Mouse (Mus musculus): ENCODE results near the gene Arl4c.
A peak's percentile ranks its signal among the peaks of the same experiment; 100 is the strongest.
"Not testable (repeated sequence)": the region's sequence is repeated elsewhere in the genome, so short reads cannot be mapped to it uniquely, and the experiment has no call there.

Arl4c gene

GRCm38 (mm10) chr1:88655473-88656095 lies 46.4 kb downstream of the Arl4c start:
- no peak for DNase-seq (ENCODE audit: low spot score)

- DNase-seq (ENCODE audit: low spot score), result no peak
These were observed 47.2 kb downstream of the Arl4c start for GRCm38 (mm10) chr1:88654521-88655472.

GRCm38 (mm10) chr1:88653614-88654520 lies 48.2 kb downstream of the Arl4c start:
- peak; percentile 21 for DNase-seq (ENCODE audit: low spot score)

- DNase-seq (ENCODE audit: low spot score), result peak; percentile 28
These were observed 49.3 kb downstream of the Arl4c start for GRCm38 (mm10) chr1:88652682-88653081.

DNA sequence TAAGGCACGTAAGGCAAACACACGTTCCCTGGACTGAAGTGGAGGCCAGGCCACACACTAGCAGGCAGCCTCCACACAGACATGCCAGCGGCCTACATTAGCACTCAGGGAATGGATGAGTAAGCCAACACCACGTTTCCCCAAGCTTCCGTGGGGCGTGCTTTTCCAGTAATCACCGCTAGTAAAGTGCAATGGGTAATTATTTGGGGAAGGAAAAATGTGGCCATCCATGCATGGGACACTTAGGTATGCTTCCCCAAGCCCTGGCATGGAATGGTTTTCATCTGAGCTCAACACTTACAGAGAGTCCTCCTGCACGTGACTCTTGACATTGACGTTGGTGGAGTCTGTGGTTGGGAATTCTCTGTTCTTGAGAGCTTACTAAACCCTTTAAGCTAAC lies 50.4 kb downstream of the Arl4c start:
- DNase-seq (ENCODE audit: low spot score), result no peak

DNA sequence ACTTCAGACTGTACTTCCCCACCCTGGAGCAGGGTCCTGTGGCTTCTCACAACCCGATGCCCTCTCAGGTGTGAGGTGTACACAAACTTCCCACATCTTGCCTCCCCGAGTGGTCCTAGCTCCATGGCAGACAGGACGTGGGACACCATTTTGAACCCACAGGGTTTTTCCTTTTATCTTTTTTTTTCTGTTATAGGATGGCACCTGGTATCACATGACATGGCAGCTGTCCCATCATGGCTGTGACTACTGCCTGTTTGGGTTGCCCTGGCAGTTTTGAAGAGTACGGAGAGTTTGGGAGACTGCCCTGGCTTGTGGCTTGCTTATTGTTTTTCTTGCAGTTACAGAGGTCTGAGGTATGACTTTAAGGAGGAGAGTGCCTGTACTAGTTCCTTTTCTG lies 53.3 kb downstream of the Arl4c start:
- DNase-seq (ENCODE audit: low spot score), result no peak

GRCm38 (mm10) chr1:88645599-88646119 lies 56.4 kb downstream of the Arl4c start:
- DNase-seq (ENCODE audit: low spot score), result no peak

- DNase-seq (ENCODE audit: low spot score), result no peak
These were observed 57.6 kb downstream of the Arl4c start for GRCm38 (mm10) chr1:88644417-88644816.

DNA sequence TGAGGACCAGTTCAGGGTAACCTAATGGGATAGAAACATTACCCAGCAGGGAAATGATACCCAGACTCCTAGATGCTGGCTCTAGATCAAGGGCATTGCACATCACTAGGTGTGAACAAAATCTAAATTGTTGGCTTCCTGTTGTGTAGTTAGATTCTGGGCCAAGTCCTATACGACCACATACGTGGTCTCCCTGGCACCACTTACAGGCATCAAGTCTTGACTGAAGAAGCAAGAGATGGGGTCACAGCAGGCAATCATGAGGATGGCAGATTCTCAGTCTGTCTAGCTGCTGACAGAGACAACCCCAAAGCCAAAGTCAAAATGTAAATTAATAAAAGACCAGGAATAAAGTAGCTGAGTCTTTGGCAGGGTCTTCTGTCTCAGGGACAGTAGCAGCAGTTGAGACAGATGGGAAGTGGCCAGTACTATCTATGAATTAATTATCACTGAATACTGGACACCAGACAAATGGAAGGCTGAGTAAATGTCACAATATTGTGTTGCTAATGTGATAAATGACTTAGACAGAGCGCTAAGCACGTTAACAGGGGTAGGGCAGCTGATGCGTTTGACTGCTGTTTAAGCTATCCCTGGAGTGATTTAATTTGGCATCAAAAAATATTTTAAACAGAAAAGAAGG lies 58.7 kb downstream of the Arl4c start:
- no peak for DNase-seq (ENCODE audit: low spot score)

DNA sequence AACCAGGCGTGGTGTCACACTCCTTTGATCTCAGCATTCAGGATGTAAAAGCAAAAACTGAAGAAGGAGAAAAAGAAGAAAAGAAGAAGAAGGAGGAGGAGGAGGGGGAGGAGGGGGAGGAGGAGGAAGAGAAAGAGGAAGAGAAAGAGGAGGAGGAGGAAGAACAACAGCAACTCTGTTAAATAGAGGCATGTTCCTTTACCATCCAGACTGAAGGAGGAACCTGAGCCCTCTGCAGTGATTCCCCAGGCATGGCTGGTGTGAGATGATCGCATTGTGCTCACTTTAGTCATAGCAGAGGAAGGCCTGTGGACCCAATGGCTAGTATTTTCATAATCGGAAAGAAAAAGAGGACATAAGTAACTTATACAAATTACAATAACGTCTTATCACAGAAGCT lies 59.3 kb downstream of the Arl4c start:
- no peak for DNase-seq (ENCODE audit: low spot score)

DNA sequence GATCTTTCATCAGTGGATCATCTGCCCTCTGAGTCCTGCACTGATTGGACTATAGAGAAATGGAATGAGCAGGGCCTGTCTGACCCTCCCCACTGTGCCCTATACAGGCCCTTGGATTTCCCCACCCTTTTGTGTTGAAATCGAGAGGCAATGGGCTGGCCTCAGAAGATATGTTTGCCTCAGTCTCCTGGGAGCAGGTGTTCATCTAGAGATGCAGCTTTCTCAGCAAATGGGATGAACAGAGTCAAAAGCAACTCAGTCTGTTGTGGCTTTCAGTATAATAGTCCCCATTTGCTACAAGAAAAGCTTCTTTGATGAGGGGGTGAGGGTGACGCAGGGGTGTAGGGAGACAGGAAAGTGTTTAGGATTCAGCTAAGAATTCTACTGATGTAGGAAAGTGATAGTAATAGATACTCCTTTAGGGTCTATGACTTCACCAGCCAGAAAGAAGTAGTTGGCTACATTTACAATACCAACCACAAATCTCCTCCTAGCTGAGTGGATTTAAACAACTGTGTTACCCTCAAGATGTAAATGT lies 60.3 kb downstream of the Arl4c start:
- no peak for DNase-seq (ENCODE audit: low spot score)

DNA sequence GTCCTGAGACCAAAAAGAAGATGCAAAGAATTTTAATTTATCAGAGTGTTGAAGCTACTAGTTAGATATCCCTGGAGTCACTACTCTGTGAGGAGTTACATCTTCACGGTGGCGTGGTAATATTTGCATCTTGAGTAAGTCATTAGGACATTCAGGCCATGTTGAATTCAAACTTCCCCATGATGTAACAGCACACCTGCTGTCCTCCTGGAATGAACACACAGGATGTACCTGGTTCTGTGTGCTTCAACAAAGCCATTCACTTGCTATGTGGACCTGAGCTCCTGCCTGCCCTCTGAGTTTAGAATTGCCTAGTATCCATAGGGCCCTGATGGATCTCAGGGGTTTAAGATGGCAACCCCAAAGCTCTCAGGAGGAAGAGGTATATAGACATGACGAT lies 60.8 kb downstream of the Arl4c start:
- DNase-seq (ENCODE audit: low spot score), result no peak

DNA sequence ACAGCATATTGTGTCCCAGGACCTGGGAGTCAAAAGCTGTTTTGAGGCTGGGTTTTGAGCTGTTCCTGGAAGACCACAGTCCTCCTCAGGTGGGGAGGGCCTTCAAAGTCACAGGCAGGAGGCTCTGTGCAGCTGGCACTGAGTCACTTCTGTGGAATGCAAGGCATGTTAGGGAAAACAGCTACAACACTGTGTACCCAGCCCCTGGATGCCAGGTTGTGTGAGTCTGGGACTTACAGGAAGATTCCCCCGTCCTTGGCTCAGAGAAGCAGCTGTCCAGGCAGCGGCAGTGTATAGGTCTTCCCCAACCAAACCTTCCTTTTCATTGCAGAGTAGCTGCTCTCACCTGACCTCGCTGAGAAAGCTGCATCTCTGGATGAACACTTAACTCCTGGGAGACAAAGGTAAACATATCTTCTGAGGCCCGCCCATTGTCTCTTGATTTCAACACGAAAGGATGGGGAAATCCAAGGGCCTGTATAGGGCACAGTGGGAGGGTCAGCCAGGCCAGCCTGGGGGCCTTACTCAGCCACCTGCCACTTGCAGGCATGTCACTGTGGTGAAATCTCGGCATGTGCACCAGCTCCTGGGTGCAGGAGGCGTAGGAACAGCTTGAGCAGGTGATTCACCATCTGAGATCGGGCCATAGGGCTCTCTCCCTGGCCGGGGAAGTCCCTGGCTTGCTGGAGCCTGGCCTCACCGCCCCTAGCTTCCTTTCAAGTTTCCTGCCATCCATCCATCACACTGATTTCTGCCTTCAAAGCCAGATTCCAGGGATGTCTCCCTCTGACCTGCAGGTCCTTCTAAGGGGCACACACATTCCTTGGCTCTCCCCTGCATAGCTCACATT lies 62.4 kb downstream of the Arl4c start:
- no peak for DNase-seq (ENCODE audit: low spot score)

- no peak for DNase-seq (ENCODE audit: low spot score)
These were observed 63.4 kb downstream of the Arl4c start for GRCm38 (mm10) chr1:88638622-88639021.

- DNase-seq (ENCODE audit: low spot score), result not testable (repeated sequence)
These were observed 65.4 kb downstream of the Arl4c start for GRCm38 (mm10) chr1:88636579-88637161.

DNA sequence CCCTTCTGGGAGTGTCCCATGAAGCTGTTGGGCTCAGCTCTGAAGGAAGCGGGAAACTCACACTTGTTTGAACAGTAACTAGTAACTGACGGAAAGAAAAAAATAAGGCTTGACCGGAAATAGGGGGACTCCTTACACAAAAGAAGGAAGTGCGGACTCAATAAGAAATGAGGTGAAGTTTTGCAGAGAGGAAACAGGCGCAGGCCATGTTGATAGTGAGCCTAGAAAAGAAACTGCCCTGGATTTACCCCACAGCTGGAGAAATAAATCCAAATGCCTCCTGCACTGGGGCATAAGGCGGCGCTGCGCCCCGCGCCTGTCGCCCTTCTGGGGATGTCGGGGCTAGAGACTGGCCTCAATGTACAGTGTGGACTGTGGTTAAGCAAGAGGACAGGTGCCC lies 66.4 kb downstream of the Arl4c start:
- no peak for DNase-seq (ENCODE audit: low spot score)

DNA sequence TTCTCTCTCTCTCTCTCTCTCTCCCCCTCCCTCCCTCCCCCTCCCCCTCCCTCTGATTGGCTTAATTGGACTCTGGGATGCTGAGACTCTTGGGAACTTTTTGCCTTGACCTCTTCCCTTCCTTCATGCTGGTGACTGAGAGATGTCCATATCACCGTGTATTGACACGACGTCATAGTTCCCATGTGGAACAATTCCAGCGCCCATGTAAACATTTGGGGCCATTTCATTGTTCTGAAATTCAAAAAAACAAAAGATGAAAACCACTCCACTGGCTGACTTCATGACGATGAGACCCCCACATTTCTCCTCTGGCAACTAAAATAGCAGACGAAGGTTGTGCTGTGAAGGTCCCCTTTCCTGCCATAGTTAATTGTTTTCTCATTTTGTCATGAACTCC lies 69.2 kb downstream of the Arl4c start:
- no peak for DNase-seq (ENCODE audit: low spot score)

DNA sequence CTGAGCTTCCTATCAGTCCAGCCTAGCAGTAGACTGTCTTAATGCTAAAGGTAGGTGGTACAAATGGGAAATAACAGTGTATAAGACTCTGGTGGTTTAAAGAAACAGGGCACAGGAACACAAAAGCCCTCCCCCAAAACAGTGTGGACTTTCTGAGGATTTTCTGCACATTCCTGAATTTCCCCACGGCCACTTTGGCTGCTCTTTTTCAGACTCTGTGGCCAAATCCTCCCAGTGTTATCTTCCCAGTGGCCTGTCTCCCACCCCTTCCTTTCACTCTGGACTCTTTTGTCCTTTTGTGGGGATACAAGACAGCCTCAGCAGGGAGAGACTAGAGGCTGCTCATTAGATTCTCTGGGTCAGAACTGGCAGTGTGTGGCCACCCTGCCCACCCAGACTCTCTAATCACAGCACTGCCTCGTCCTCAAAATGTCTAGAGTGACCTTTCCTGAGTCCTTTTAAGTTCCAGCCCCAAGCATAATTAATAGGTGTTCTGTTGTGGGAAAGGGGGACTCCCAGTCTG lies 72.0 kb downstream of the Arl4c start:
- no peak for DNase-seq (ENCODE audit: low spot score)

GRCm38 (mm10) chr1:88625190-88625589 lies 76.8 kb downstream of the Arl4c start:
- no peak for DNase-seq (ENCODE audit: low spot score)

DNA sequence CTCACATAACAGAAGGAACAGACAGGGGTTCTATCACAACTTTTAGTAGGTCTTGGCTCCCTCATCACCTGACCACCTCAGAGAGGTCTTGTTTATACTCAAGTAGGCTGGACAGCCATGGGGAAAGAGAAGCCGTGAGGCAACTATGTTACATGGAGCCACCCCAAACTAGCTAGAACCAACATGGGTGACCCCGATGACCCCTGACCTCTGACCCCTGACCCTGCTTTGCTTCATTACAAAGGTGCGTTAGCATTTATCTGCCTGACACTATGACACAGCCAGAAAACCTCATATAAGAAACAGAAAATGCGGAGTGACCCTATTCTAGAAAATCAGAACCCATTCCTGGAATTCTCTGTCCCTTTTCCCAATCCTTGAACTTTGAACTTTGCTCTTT lies 77.6 kb downstream of the Arl4c start:
- no peak for DNase-seq (ENCODE audit: low spot score)
